Mouse (Mus musculus) urinary bladder, postnatal 4 days (tissue): ENCODE data around the gene Mrtfa.

ENCODE experiments used
- DNase-seq, 2 experiments: peaks; one replicate each; pipeline ENCODE4 v3.0.0; 2021 to 2022; ENCODE audit warnings: low spot score in 2 of 2

Gene Mrtfa

DNA sequence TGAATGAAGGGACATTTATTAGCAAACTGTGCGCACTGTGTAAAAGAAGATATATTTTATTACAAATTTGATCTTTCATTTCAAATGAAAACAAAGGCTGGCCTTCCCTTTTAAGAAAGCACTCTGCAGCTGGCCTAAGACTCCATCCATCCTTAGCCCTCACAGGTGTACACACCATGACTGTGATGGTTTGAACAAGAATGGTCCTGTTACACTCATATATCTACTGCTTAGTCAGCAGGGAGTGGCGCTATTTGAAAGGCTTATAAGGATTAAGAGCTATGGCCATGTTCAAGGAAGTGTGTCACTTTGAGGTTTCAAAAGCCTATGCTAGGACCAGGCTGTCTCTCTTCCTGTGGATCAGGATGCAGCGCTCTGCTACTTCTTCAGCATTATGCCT is 122.8 kb downstream of the Mrtfa start:
- no peak for DNase-seq

DNA sequence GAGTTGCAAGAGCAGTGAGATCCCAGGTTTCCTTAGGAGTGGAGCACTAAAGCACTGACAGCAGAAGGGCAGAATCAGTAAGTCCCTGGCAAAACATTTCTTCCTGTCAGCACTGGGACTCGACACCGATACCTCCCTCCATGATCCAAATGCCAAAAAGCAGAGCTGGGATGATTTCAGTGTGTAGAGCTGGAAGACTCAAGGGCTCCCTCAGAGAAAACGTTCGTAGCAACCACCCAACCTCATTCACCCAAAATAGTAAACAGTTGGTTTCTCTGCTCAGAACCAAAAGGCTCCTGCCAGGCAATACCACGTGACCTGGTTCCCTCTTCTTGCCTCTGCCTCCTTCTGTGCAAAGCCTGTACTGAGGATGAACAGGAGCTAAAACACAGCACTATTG is 123.6 kb downstream of the Mrtfa start:
- DNase-seq: no peak

DNA sequence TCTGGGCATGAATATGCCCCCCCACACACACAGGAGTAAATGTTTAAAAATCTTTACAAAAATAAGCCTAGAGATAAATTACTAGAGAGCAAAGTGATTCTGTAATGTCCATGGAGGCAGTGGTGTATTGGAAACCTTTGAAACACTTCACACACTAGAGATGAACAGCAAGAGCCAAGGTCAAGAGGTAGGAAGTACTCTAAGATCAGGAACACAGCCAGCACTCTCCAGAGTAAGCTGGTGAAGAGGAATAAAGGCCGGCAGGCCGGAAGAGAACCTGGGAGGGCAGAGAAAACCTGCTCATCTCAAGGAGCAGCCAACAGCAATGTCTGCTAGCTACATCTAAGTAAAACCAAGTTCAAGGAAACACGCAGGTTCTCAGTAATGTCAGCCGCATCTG is 125.9 kb downstream of the Mrtfa start:
- DNase-seq: no peak

DNA sequence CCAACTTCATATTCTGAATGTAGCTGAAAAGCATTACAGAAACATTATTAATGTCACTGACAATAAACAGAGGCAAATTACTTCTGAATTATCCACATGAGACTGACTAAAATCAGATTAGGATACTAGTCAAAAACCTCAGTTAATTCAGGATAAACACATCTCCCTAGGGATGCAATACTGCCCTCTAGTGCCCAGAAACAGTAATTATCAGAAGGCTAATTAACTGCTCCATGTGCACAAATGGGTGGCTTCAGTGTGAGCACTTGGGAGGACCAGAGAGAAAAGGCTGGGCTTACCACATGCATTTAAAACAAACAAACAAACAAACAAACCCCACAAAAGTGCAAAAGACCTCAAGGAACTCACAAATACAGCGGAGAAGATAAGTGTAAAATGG is 126.4 kb downstream of the Mrtfa start:
- DNase-seq: no peak

DNA sequence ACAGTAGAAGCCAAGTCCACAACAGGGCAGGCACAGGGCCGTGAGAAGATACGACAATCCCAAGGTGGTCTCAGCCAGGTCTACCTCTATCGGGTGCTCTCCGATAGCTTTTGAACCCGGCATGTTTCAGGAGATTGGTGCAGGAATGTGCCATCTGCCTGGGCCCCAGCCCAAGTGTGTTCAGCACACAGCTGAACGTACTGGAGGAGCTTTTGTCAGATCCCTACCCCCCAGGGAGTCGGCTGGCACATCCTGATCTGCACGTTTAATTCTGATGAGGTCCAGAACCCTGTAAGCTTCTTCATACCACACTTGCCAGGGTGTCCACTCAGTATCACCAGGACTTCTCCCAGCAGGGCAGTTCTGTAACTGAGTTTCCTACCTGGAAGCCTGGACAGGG is 127.9 kb downstream of the Mrtfa start:
- no peak for DNase-seq

DNA sequence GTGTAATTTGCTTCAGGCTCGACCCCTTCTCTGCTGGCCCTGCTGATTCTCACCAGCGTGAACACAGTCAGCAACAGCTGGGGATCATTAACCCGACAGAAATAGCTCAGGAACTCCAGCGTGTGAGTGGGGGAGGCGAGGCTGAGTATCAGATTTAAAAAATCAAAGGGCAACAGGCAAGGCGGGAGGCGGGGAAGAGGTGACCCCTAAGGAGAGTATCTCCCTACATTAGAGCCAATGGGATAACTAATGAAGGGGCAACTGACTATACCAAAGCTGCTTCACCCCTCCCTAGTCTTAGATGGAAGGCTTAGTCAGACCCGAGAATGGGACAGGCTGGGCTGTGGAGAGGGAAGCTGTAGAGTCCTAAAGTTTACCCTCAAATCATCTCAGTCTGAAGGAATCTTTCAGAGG is 128.4 kb downstream of the Mrtfa start:
- no peak for DNase-seq

DNA sequence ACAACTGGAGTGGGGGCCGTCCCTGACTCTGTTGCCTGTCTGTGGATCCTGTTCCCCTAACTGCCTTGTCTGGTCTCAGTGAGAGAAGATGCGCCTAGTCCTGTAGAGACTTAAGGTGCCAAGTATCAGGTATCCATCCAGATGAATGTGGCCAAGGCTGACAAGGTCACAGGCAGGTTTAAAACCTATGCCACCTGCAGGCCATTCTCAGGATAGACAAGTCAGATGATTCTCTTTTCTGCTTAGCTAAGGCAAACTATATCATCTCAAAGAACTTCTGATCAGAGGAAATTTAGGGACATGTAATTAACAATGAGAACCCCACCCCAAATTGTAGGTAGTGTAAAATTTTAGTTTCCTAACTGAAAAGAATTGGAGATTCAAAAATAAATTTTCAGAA is 129.6 kb downstream of the Mrtfa start:
- no peak for DNase-seq

DNA sequence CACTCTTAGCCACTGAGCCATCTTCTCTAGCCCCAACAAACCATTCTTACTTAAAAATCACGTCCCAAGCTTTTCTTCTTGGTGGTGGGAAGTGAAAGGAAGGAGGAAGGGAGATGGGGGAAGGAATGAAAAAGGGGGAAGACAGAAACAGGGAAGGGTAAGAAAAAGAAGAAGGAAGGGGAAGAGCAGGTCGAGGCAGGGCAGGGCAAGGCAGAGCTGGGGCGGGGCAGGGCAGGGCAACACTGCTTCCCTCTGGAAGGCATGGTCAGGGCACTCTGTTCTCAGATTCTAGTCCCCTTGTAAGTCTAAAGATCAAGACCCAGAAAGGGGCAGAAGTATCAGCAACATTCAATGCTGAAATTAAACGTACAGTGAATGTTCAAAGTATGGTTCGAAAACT is 132.8 kb downstream of the Mrtfa start:
- DNase-seq: no peak

DNA sequence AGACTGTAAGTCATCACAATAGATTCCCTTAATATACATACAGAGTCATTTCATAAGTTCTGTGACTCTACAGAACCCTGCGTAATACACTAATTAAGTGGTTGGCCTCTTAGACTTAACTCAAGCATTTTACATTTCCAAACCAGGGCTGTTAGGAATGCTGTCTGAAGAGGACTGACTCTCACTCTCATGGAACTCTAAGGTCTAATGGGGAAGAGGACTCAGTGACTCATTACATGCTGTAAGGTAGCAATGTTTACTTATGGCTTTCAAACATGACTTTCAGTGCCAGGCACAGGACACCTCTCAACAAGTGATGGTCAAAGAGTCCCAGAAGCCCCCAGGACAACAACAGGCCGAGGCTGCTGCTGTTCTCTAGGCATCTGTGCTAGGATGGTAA is 135.1 kb downstream of the Mrtfa start:
- no peak for DNase-seq

DNA sequence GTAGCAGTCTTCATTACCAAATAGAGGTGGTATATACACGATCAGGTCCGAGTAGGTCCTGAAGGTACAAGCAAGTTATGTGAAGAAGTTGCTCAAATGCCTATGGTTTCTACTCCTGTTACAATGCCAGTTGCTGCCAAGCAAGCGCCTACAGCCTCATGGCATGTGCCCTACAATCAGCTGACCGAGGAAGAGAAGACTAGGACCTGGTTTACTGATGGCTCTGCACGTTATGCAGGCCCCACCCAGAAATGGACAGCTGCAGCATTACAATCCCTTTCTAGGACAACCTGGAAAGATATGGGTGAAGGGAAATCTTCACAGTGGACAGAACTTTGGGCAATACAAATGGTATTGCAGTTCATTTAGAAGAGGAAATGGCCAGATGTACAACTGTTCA is 138.1 kb downstream of the Mrtfa start:
- DNase-seq: no peak

DNA sequence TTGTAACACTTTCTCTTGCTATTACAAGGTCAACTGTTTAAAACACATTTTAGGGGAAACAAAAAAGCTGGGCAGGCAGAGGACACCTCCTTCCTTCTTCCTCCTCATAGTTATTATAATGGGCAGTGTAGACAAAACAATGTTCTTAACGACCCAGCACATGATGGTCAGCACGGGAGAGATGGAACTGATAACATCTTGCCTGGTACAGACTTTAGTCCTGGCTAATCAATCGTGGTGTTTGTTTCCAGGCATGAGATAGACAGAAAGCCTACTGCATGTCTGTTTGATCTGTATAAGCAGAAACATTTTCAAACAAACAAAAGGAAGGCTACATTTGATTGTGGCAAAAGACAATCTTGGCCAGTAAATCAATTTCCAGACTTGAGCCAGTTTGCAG is 140.1 kb downstream of the Mrtfa start:
- no peak for DNase-seq

DNA sequence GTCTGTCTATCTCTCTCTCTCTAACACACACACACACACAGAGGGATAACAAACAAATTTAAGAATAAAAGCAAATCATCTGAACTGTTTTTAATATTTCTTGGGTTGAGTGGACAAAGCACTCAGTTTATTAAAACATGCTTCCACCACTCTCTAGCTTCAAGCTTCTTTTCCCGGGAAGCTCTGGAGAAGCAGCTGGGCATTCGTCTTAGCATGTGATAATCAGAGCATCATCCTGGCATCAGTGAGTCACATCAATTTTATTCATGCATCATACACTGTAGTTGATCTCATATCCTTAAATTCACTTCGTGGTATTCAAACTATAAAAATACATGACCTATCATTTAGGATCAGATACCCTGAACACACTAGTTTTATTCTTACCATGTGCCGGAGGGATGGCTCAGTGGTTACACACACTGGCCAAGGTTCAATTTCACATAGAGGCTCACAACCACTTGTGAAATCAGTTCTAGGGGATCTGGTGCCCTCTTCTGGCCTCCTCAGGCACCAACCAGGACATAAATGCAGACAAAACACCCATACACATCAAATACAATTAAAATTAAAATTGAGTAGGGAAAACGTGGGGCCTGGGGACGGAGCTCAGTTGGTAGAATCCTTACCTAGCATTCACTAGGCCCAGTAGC is 141.0 kb downstream of the Mrtfa start:
- DNase-seq: no peak

DNA sequence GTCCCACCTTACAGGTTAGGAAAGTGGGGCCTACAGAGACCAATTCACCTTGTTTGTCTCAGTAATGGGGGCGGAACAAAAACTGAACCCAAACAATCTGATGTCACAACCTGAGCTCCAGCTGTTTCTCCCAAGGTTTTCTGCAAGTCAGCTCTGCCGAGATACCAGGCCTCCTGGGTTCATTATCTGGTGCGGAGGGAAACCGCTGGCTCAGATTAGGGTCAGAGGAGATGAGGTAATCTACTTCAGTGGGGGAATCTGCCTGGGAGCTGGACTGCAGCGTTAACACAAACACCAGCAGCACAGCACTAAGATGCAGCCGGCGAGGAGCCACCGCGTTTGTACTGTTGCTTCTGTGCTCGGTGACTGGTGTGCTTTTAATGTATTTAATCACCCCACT is 143.1 kb downstream of the Mrtfa start:
- DNase-seq: no peak

DNA sequence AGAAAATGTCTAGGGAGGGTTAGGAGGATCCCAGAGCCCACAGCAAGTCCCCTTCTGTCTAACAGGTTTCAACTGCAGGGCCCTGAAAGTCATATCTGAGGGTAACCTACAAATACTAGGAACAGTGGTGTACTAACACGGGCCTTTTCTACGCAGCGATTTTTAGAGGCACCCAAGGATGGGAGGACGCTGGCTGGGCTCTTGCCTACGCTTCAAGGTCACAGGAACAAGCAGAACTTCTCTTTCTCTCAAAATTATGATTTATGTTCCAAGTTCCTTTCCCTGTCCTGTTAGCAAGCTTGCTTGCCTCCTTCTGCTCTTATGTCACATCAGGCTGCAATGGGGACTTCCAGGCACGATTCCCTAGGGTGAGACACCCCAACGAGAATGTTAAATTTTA is 144.5 kb downstream of the Mrtfa start:
- DNase-seq: no peak

DNA sequence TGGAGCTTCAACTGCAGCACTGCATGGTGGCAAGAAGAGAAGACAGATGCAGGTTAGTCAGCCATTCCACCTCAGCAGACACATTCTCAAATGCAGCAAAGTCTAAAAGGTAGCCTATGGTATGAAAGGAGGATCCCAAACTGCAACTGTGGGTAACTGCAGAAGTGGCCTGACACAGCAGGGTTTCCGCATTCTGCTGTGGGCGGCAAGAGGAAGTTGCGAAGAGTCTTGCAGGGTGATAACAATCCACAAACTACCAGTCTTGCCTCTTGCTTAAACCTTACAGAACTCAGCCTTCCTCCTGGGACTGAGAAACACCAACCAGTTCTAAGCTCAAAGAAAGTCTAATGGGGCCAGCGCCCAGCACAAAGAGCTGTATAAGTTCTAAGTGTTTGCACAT is 145.2 kb downstream of the Mrtfa start:
- no peak for DNase-seq

DNA sequence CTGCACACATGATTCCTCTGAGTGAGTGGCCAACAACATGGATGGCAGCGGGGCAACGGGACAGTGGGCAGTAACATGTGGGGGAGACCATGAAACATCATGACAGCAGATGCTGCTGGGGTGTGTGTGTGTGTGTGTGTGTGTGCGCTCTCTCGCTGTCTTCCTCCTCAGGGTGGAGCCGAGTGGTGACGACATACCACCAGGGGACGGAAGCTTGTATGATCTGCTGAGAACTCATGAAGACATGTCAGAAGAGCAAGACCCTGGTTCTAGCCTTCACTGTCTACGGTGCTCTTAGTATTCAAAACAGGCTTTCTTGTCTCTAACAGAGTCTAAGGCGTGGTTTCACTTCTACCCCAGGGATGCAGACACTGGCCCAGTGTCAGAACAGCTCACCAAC is 146.1 kb downstream of the Mrtfa start:
- no peak for DNase-seq

DNA sequence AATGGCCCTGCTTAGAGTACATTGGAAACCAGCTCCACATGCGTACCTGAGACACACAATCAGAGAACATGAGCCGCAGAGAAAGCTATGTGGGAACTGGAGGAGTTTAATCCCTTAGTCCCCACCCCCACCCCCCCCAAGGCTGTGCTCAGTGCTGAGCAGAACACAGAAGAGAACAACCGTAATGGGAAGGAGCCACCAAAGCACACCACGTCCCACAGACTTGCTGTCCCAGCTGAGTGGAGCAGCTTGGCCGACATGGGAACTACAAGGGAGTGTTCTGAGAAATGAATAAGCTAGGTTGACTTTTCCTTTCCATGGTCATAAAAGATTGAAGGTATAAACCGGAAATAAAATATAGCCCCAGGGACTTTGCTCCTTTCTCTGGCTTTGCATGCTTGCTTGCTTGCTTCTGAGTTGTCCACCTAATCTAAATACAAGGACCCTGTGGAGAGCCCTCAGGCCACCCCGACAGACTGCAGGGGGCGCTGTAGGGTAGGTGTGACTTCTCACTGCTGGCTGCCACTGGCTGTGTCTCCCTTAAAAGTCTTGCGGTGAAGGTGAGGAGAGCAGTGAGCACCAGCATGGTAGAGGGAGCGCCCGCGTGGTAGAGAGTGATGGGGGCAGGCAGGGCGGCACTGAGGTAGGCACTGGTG is 148.2 kb downstream of the Mrtfa start:
- DNase-seq: no peak

DNA sequence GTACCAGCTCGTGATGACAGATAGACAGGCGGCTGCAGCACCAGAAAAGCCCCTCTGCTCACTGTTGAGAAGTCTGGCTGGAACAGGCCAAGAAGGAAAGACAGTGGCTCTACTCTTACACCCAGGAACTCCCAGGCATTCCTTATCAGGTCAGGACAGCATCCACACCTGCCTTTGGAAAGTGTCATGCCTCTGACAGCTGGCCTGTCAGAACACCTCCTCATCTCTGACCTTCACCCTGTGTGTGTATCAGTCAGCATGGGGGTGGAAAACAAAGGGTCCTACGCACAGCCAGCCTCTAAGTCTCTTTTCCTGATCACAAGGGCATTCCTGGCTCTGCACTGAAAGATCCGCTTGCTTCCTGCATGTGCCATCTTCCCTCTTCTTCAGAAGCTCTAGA is 148.8 kb downstream of the Mrtfa start:
- no peak for DNase-seq

DNA sequence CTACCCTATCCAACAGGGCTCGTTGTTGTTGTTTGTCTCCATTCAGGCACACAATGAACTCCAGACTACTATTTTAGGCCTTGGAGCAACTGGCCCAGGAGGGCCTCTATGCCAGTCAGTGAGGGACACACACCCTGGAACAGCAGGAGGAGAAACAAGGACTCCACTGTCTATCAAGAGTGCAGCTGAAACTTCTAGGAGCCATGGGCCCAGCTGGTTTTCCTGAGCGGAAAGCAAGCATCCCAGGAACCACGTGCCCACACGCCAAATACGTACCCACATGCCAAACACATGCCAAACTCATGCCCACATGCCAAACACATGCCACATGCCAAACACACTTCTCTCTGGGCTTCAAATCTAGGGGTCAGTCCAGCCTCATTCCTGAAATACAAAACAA is 152.1 kb downstream of the Mrtfa start:
- DNase-seq: no peak

DNA sequence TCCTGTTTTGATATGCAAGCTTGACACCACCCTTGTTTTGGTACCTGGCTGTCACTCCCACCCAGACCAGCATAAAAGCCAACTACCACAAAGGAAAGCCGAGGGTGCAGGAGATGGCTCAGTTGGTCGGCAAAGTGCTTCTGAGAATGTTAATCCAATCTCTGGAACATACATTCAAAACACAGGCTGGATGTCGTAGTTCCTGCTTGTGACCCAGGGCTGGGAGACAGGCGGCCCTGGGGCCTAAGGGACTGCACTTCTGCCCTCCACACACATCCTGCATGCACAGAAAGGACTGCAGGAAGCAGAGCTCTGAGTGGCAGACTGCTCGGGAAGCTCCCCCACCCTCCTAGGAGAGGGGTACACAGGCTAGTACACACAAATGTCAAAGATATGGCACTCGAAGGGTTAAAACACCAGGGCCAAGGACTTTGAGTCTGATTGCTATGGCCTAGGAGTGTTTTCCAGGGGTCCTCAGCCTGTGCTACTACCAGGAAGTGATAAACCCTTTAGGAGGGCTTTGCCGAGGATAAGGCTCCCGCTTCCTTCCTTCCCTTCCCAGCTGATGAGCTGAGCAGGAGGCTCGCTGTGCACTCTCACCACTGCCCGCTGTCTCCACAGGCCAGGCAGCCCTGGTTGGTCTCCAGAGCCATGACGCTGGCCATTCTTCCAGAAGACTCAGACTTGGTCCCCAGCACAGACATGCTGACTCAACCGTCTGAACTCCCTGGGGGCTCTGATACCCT is 155.0 kb downstream of the Mrtfa start:
- no peak for DNase-seq

DNA sequence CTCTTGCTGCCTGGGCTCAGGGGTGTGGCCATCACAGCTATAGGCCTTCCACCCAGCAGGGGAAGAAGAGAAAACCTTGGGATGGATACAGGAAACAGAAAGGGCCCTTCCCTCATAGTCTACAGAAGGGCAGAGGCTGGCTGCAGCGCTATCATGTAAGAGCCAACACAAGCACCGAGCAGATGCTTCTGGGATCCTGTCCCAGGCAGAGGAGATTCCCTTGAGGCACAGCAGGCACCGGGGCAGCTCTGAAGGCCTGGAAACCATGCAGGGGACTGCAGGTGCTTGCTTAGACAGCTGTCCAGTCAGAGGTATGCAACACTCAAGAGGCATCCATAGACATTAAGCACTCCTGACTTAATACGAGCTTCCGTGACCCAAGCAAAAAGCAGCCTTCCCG is 156.4 kb downstream of the Mrtfa start:
- DNase-seq: no peak

DNA sequence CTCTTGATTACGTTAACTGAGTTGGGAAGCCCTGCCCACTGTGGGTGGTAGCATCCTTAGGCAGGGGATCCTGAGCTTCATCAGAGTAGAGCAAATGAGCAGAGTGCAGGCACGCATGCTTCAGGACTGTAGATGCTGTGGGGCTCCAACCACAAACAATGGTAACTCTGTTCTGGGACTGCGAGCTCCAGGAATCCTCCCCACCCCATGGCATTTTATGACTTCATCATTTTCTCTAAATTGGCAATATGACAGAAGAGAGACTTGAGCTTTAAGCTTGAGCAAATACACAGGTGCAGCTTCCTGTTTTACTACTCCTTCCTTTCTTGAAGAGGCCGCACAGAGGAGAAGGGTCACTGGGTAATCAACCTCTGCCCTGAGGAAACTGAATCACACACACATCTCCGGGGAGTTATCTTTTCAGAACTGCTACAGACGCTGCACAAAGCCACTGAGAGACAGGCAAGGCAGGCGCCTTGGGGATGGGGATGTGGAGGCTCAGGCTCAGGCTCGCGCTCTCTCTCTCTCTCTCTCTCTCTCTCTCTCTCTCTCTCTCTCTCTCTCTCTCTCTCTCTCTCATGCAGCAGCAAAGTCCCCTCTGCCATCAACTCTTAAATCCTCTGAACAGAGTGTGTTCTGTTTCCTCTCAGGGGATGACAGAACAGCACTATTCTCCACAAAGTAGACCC is 157.5 kb downstream of the Mrtfa start:
- no peak for DNase-seq

DNA sequence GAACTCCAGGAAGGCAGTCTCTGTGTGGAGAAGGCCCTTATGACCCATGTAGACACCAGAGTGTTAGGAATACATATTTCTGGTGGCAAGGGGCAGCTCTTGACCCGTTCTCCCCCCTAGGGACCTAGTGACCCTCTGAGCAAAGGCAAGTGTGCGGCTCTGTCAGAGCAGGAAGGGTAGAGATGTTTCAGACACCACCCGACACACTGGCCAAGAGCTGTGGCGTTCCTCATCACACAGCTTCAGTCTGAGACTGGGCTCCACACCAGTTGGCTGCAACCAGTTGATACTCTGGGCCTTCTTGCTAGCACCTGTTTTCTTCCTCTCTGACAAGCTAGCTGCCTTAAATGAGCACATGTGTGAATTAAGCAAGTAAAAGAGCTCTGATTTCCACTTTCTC is 158.9 kb downstream of the Mrtfa start:
- no peak for DNase-seq
